Mouse (Mus musculus) thymus, postnatal 14 days (tissue): ENCODE data around the gene Uhmk1.
"Not testable (repeated sequence)": the region's sequence is repeated elsewhere in the genome, so short reads cannot be mapped to it uniquely, and the experiment has no call there.

Experiments
- DNase-seq: peaks from one replicate; pipeline ENCODE4 v3.0.0; 2021

Gene Uhmk1

GRCm38 (mm10) chr1:170214757-170215522 lies at the start of gene Uhmk1:
TSS of gene Uhmk1 (minus strand) at chr1:170215397.
- peak; percentile 92 for DNase-seq

- peak; percentile 80 for DNase-seq
These were observed 40.3 kb upstream of the Uhmk1 start for GRCm38 (mm10) chr1:170255560-170255910.

DNA sequence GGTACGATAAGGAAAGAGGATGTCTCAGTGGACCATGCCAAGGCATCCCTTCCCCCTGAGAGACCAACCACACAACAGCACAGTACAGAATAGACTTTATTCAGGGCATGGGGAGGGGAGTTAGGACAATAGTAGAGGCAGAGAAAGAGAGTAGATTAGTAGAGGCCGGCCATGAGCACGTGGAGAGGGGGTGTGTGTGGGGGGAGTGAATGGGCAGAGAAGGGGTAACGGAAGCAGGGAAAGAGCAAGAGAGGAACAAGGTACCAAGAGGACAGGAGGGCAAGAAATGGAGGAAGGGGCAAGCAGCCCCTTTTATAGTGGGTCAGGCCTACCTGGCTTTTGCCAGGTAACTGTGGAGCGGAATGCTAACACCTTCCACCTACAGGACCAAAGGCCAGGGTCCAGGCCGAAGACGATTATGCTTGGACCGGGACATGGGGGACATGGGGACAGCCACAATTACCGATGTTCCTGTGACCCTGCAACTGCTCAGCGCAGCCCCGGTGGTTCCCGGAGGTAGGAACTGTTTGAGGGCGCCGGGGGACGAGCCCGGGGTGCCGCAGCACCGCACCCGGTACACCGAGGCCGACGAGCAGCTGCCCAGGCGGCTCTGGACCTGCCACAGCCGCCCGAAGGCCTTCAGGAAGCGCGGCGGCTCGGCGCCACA lies 39.8 kb upstream of the Uhmk1 start:
- peak; percentile 28 for DNase-seq

DNA sequence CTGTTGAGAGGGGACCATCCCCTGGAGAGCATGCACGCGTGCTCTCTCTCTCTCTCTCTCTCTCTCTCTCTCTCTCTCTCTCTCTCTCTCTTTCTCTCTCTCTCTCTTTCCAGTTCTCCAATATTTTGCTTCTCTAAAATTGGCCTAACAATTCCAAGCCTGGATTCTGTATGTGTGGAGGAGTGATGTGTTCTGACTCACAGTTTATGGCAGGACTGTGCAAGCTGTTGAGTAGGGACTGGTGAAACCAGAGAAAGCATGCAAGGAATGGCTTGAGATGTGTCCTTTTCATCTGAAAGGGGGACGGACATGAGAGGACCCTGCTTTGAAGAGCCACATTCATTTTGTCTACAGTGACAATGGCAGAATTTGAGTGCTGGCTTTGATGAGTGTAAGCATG lies 29.8 kb upstream of the Uhmk1 start:
- DNase-seq = no peak

- not testable (repeated sequence) for DNase-seq
These were observed 17.5 kb upstream of the Uhmk1 start, which contains the start of gene Sh2d1b2 for GRCm38 (mm10) chr1:170232688-170233087. TSS of gene Sh2d1b2 (plus strand) at chr1:170232749.

GRCm38 (mm10) chr1:170223276-170223675 lies 8.1 kb upstream of the Uhmk1 start:
- DNase-seq = no peak

GRCm38 (mm10) chr1:170220351-170220750 lies 5.2 kb upstream of the Uhmk1 start:
- no peak for DNase-seq

DNA sequence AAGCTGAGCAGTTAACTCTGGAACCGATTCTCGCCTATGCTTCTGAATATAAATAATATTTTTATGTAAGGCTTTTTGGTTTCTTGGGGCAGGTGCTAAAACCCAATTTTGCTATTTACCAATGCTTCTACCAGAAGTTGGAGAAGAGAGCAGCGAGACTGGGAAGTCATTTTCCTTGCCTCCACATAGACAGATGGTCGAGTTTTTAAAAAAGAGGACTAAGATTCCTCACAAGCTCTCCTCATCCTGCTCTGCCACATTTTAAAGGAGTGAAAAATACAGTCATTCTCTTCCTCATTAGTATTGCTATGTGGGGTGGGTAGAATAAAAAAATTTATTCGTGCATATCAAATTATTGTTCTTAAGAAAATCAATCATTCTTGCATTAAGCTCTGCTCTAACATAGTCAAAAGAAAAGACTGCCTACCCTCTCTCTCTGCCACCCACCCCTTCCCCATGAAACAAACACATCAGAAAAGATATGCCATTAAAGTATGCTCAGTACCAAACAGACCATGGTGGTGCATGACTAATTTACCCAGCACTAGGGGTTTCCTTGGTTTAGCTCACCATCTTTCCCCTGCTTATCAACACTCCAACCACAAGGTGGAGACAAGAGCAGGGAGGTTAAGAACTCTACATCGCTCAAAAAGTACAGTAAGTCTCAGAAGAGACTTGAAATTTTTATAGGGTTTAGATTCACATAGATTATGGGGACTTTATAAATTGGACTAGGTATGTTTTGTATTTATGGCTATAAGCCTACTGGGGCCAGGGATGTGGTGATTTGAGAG lies 3.1 kb upstream of the Uhmk1 start:
- DNase-seq = peak; percentile 41

DNA sequence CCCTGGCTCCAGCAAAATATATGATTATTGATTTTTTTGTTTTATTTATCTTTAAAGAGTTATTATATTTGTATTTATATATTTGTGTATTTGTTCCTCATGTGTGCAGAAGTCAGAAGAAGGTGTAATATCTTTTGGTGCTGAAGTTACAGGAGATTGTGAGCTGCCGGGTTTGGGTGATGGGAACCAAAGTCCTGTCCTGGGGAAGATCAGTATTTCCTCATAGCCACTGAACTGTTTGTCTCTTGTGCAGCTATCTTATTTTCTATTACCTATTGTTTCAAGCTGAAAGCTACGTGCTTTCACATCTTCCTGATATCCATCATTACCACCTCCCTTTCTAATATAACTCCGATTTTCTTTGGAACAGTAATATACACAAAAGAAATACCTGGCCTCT lies 393 bp upstream of the Uhmk1 start:
- no peak for DNase-seq

DNA sequence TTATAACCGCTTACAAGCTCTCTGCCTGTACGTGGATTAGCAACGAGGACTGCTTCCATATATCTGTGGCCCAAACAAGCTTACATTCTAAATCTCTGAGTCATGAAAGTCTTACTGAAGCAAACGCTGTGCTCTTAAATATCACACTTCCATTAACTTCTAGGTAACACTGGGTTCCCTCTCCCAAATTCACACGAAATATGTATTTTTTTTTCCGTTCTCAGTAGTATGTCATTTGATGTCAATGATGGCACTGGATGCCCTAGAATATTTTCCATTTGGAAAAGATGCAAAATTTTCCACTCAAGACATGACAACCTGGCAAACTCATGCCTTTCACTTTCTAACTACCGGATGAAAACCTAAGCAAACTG lies 827 bp downstream of the Uhmk1 start:
- DNase-seq = no peak

DNA sequence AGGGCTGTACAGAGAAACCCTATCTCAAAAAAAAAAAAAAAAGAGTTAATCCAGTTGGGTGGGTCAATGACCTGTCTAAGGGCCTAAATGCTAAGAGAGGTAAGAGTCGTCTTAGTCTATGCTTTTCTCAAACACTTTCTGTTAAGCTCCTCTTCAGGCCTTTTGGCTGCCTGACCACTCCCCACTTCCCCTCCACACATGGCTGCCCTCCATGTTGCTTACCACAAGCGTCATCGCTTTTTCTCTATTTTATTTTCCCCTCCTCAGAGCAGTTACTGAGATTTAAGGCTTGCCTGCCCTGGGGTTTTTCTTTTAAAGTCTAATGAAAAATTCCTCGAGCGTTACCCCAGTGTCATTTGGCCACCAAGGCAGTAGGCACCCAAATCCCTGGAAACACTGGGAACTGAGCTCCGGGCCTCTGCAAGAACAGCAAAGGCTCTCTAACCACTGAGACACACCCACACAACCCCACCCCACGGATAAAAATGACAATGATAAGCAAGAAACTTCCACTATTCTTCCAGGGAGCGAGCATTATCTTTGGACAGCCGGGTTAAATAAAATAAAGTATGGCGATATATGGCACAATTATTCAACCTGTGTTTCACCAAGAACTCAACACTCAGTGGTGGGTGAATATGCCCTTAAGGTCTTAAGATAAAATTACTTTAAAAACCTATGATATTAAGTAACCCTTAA lies 1.9 kb downstream of the Uhmk1 start:
- no peak for DNase-seq

DNA sequence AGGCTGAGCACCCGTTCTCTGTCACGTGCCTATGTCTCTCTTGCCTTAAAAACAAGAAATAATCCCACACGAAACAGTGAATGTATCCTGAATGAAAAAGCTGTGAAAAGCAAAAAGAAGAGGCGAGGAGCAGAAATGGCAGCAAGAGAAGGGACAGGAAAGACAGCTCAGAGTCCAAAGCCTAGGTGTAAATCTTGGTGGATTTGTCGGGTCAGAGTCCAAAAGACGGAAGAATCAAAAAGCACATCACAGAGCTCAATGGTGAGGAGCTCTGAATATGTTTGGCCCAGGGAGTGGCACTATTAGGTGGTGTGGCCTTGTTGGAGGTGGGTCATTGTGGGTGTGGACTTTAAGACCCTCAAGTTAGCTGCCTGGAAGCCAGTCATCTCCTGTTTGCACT lies 8.8 kb downstream of the Uhmk1 start:
- DNase-seq = no peak

GRCm38 (mm10) chr1:170200379-170200778 lies 14.8 kb downstream of the Uhmk1 start:
- peak; percentile 33 for DNase-seq

DNA sequence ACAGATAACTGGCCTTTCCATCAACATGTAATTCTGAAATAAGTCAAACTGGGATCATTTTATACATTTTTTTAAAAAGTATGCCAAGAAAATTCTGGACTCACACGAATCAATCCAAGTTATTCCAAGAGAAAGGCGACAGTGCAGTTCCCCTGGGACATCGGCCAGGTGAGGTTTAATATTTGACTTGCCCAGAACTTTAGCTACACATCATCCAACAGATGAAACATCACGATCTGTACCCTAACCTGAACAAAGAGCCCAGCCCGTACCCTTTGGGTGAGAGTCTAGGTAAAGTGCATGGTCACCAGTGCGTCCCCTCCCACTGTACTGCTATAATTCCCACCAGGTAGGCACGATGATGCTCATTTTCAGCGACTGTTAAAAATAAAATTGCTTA lies 19.0 kb downstream of the Uhmk1 start:
- DNase-seq = no peak

DNA sequence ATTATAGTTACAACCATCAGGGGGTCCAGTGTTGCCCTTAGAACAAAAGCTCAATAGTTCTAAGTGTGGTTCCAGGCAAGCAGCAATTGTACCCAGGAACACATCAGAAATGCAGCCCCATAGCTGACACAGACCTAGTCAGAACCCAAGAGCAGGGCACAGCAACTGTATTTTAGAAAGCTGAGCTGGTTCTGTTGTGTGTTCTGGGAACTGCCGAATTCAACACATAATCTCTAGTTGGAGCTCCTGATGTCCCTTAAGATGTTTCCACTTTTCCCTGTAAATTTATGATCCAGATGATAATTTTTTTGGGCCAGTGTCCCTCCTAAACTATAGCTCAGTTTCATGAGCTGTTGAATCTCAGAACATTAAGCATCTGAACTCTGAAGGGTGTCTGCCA lies 23.3 kb downstream of the Uhmk1 start:
- DNase-seq = no peak

GRCm38 (mm10) chr1:170190225-170190624 lies 25.0 kb downstream of the Uhmk1 start:
- DNase-seq = no peak

DNA sequence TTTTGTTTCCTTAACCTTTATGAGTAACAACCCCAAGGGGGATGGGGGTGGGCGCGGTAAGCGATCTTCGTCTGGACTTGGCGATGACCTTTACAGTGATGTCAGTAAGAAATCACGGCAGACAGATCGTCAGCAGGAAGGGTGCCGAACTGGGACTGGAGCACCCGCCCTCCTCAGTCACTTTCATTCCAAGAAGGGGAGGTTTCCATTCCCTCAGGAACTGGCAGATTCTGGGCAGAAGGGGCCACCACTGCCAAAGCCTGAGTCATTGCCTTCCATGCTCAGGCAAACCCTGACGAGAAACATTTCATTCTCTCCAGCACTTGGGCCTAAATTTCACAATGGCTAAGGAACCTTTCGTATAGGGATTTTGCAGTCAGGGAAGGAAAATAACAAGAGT lies 26.6 kb downstream of the Uhmk1 start:
- no peak for DNase-seq

DNA sequence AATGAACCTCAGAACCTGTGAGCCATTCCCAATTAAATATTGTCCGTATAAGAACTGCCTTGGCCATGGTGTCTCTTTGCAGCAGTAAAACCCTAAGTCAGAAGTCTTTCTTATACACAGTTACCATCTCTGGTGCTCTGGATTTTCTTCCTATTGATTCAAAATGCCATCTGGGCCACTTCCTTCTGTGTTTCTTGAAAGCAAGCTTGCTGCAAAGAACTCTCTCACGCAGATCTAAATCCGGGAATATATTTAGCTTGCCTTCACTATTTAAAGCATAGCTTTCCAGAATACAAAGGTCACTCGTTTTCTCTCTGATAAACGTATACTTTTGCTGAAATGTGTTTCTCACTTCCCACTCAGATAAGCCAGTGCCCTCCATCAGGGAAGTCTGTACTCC lies 28.7 kb downstream of the Uhmk1 start:
- no peak for DNase-seq

GRCm38 (mm10) chr1:170185137-170185536 lies 30.1 kb downstream of the Uhmk1 start:
- no peak for DNase-seq

- DNase-seq = no peak
These were observed 32.5 kb downstream of the Uhmk1 start for GRCm38 (mm10) chr1:170182706-170183105.

GRCm38 (mm10) chr1:170176661-170177239 lies 38.4 kb downstream of the Uhmk1 start:
- DNase-seq = no peak

DNA sequence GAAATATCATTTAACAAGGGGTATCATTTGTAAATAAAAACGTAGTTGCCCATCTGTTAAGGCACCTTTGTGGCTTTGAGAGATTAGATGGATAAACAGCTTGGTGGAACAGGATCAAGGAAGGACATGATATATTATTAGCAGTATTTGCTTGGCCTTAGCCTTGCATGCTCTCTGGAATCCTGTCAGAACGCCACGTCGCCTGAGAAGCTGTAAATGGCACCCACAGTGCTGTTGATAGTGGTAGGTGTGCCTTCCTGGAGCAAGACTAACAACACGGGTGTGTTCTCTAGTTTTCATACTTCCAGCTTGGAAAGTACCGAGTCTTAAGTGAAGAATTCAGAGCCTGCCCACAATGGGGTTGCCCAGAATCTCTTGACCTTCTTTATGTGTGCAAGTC lies 39.3 kb downstream of the Uhmk1 start:
- DNase-seq = no peak

DNA sequence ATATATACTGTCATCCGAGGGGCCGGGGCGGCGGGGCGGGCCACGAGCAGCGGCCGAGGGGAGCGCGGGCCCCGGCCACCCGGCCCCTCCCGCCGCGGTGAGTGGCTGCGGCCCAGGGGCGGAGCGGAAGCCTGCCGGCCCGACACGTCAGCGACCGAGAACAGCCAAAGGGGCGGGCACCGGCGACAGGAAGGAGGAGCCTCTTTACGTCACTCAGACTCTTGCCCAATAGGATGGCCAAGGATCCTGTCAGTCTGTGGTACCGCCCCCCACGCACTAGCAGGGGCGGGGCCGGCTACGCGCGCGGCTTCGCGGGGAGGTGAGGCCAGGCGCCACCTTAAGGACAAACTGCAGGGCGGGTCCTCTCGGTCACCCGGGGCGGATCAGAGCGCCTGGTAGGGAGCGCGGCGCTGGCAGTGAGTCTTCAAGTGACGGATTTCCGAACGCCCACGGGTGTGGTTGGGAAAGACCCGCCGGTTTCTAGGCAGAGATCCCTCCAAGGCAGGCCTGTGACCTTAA lies 40.3 kb downstream of the Uhmk1 start, which contains the start of gene Uap1:
Gene Uap1 (minus strand): TSS at position 144 of the 519 bp plus-strand sequence.
- DNase-seq = peak; percentile 99
